Mouse (Mus musculus) heart, adult 9 months (tissue): ENCODE data around the gene Slc2a1.

Experiments used
- DNase-seq, 2 experiments: peaks; one replicate each; pipeline ENCODE4 v3.0.0; 2022; ENCODE audit warnings: low spot score in 2 of 2

Slc2a1 gene

DNA sequence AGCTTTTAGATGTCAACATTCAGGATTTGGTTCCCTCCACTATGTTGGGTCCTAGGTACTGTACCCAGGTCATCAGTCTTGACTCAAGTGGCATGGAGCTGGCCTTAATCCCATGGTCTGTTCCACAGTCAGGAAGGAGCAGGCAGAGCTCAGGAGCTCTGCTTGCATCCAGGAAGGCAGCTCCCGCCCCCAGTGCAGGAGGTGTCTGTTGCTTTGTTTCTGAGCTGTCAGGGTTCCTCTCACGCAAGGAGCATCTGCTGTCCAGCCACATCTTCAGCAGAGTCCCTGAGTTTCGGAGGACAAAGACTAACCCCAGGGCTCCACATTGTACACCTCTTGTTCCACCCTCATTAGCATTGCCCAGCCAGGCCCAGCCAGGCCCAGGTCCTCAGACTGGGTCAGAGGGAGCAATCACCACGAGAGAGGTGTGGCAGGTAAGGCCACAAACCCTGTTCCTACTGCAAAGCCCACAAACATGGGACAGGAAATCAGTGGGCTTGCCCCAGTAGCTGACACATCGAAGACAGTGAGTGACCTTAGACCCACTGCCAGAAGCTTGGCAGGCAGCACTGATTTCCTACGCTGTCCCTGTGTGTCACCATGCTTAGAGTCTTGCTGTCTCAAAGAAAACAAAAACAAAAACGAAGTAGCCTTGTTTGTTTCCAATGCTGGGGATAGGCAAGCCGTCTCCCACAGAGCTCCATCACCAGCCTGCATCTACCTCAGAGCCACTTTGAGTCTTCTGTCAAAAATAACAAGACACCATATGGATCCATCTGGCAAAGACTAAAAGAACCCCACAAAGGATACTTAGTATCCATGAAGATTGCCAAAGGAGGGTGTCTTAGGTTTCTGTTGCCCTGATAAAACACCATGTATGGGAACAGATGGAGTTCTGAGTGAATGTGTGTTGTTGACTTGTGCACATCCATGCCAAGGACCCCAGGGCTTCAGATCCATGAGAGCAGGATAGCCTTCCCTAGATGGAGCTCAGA lies 10.0 kb upstream of the Slc2a1 start:
- no peak for DNase-seq

GRCm38 (mm10) chr4:119101392-119101791 lies 7.1 kb upstream of the Slc2a1 start:
- DNase-seq: no peak

GRCm38 (mm10) chr4:119102350-119103126 lies 6.0 kb upstream of the Slc2a1 start:
- no peak for DNase-seq

DNA sequence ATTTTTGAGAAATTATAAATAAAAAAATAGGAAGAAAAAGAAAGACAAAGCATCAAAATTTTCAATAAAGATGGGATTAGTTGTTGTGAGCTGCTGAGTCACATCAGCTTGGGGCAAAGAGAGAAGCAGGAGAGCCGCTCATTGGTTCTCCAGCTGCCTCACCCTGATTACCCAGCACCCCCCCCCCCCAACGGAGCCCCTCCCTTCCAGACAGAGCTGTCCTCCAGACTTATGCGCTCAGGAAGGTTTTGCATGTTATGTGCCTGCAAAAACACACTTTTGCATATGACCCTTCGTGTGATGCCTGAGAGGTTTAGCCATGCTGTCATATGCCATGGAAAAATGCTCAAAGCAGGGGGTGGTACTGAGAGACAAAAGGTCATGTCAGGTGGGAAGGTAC lies 3.7 kb upstream of the Slc2a1 start:
- DNase-seq: no peak

GRCm38 (mm10) chr4:119105704-119106103 lies 2.8 kb upstream of the Slc2a1 start:
- DNase-seq: peak; percentile 51 to 57

DNA sequence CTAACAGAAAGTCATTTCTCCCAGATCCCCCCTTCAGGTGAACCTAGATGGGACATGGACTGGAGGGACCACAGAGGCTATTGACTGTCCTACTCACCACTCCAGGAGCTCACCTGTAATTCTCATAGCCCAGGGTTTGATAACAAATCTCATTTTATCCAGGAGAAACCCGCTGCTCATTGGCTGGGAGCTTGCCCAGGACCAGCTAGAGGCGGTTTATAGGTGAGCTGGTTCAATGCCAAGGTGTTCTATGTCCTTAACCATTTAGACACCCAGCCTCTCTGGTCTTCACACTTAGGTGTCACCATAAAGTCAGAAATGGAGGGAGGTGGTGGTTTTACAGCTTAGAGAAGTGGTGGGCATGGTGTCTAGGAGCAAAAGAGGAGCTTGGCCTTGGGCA lies 644 bp upstream of the Slc2a1 start:
- DNase-seq: no peak

DNA sequence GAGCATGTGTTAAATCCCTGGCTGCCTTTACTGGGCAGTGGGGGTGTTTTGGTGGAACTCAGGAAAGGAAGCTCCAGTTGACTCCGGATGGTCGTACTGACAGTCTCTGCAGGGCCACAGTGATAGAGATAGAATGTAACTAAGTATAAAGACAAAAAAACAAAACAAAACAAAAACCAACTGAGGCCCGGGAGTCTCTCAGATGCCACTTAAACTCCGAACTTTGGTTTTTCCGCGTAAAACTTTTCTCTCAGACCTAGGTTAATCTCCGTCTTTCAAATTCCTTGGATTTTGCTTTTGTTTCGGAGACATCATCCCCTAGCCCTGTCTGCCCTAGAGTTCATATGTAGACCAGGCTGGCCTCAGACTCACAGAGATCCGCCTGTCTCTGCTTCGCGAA lies 1.1 kb downstream of the Slc2a1 start:
- no peak for DNase-seq

GRCm38 (mm10) chr4:119110512-119110911 lies 2.0 kb downstream of the Slc2a1 start:
- no peak for DNase-seq

DNA sequence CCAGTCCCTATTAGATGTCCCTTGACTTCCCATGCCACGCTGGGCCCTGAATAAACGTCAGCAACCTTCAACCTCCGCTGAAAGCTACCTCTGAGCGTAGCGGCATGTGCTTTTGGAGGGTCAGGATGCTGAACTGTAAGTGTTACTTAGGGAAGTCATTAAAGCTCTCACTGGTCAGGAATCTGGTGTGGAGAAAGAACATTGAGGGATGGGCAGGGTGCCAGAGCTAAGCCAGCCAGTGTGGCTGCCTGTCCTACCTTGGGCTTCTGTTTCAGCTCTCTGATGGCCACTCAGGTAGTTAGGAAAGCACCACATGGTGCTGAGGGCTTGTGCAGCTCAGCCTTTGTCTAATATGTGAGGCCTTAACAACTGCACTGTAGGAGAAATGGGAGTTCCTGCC lies 2.9 kb downstream of the Slc2a1 start:
- no peak for DNase-seq

DNA sequence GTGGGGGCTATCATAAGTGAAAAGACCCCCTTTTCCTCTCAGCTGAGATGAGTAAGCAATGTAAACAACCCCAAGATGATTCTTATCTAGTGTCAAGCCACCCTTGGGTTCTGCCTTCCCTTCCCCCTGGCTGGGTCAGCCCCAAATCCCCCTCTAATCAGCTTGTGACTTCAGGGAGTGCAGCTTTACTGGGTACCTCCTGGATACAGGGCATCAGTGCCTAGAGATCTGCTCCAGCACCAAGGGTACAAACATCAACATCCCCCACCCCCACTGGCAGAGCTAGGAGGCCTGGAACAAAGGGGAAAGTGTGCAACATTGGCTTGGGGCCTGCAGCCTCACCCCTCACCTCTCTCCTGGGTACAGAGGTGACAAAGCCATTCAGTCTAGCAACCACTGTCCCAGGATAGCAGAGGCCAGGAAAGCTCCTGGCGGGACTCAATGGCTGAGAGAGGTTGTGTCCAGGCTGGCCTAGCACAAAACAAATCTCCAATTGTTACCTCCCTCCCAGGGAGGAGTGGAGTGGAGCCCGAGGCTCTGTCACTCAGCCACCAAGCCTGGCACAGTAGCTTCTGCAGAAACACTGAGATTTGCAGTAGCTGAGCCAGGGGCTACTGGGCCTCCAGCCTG lies 3.9 kb downstream of the Slc2a1 start:
- DNase-seq: no peak

DNA sequence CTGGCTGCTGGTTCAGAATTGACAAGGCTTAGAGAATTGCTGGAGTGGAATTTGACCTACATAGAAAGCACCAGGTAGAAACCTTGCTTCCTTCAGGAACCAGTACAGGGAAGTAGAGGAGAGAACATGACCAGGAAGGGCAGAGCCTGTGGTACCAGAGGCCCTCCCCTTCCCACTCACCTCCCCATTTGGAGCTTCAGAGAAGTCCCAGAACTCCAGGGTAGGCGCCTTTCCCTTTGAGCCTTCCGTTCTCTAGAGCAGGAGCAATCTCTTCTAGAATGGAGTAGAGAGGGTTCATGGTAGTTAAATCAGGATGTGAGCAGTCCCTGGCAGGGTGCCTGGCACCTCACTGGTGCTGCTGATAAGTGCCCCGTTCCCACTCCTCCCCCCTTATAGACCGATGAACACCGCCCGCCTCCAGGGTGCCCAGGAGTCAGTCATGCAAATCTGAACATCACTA lies 7.1 kb downstream of the Slc2a1 start:
- DNase-seq: peak in 1 of 2 experiments; percentile 52

DNA sequence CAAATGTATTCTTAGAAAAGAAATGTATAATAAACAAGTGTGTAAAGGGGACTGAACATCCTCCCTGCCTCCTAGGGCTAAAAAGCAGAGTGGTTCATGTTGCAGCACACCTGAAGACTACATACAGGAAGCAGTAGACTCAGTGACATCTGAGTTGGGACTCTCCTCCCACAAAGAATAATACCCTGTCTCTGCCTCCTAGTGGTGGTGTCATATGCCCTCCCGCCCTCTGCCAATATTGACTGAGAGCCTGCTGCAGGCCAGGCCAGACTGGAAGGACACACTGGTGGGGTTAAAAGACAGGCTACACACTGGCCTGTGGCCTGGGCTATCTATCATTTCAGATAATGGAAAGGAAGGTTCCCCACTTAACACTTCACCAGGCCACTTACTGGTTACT lies 7.8 kb downstream of the Slc2a1 start:
- DNase-seq: no peak

GRCm38 (mm10) chr4:119117571-119117970 lies 9.1 kb downstream of the Slc2a1 start:
- DNase-seq: no peak

- DNase-seq: peak in 1 of 2 experiments; percentile 36
These were observed 10.2 kb downstream of the Slc2a1 start for GRCm38 (mm10) chr4:119118659-119119077.

- no peak for DNase-seq
These were observed 10.8 kb downstream of the Slc2a1 start for GRCm38 (mm10) chr4:119119354-119119753.

GRCm38 (mm10) chr4:119120095-119120494 lies 11.6 kb downstream of the Slc2a1 start:
- no peak for DNase-seq

- peak; percentile 70 to 82 for DNase-seq
These were observed 12.7 kb downstream of the Slc2a1 start for GRCm38 (mm10) chr4:119121249-119121648.

- DNase-seq: no peak
These were observed 16.3 kb downstream of the Slc2a1 start for GRCm38 (mm10) chr4:119124771-119125273.

GRCm38 (mm10) chr4:119125577-119126270 lies 17.2 kb downstream of the Slc2a1 start:
- no peak for DNase-seq

DNA sequence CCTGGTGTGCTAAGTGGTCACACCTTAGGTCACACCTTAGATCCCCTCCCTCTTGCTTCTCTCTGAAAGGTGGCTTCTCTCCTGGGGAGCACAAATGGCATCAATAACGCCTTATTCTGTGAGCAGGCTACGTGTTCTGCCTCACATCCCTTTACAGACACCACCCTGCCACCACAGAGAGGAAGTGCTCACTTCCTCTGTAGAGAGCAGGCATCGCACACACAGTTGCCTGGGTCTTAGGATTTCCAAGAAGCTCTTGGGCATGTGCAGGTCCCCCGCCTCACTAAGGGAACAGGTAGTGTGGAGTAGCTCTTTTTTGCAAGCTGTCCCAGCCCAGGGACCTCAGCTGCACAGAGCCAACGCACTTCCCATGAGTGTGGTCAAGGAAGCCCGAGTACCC lies 18.7 kb downstream of the Slc2a1 start:
- no peak for DNase-seq

GRCm38 (mm10) chr4:119128547-119128946 lies 20.0 kb downstream of the Slc2a1 start:
- no peak for DNase-seq
